ENCODE assay signal across 13 mouse cellular contexts in genomic region chr6:75763041-75763440, GRCm38 (mm10).
"Had no signal": no experiment of that assay in that cellular context is flagged by ENCODE, and none has a peak within 500 bp of the region (broad histone marks: within the 10 kb centered on the region; RNA-seq: fewer than 3 reads in every experiment).

No protein-coding gene starts in this region.

- DNase-seq: kidney, adult 11 months; kidney, adult 8-10 months; kidney, postnatal 10 days; kidney, postnatal 36 days; liver, embryonic 13.5 days; lung, adult 2 months; lung, postnatal 14 days; lung, postnatal 4 days; midbrain, embryonic 14.5 days; right cerebral cortex, postnatal 14 days; spleen, adult 18-20 months; thymus, adult 18-20 months; thymus, postnatal 36 days had no signal
